Mouse (Mus musculus) lung, adult 2 months (tissue): Measurements from ENCODE around the gene Nudt8.

ENCODE experiments used
- CTCF ChIP-seq: fragments of 200-500 bp; IDR thresholded peaks from 2 replicates; pipeline ENCODE4 v1.5.1; 2011; ENCODE audit warnings: mild to moderate bottlenecking, low read length, control low read depth; ENCODE audit not compliant: insufficient read depth
- POLR2A ChIP-seq: fragments of 200-500 bp; IDR thresholded peaks from 2 replicates; pipeline ENCODE4 v1.6.1; 2011; ENCODE audit warnings: low read depth, mild to moderate bottlenecking, control low read depth, low read length, borderline replicate concordance; ENCODE audit errors: extremely low read depth

DNA sequence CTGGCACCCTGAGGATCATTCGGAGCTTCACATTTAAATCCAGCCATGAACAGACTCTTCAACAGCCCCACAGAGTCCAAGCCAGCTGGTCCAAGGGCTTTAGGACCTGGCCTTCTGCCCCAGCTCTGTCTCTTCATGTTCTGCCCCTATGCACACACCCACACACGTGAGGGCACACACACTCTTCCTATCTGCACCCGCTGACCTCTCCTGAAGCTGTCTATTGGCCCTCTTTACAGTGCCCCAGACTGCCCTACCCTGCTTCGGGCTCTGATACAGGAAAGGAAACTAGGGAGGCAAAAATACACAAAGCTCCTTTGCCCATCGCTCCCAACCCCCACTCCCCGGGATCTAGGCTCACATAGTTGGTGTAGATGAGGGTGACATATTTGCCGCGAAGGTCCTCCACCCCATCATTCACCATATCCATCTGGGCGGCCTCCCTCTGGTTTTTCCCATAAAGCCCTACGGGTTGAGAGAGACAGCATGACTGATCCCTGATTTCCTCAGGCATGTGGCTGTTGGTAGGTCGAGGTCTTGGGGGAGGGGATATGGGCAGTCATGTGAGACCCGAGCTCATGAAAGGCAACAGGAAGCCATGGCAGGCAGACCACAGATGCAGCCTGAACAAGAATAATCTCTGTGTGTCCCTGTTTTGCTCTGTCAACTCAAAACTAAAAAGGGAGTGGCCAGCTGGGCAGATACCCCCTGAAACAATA, 36.1 kb downstream of the Nudt8 start:
- TF ChIP-seq CTCF = no peak
- TF ChIP-seq POLR2A = no peak
